Mouse (Mus musculus) midbrain, embryonic 14.5 days (tissue): ENCODE data around the gene Tuba1c. TPM values are rescaled to one million over a fixed set of nuclear protein-coding genes. Genes with fewer than 3 reads are reported as not detected.
A peak's percentile ranks its signal among the peaks of the same experiment; 100 is the strongest.

Experiments
- ATAC-seq: fragments of 200-750 bp; cut with Nextera tagmentation; 2 replicates; pipeline ENCODE4 v1.8.0; 2017; ENCODE audit warnings: moderate number of reproducible peaks, moderate library complexity; ENCODE audit not compliant: low FRiP score, low TSS enrichment
- DNase-seq: peaks from one replicate; pipeline ENCODE4 v3.0.0-alpha.2; 2015
- H3K27ac ChIP-seq: fragments of 300-500 bp; sonication (generic); replicated peaks from 2 replicates; pipeline ENCODE4 v1.5.1; 2014; ENCODE audit warnings: mild to moderate bottlenecking, low read depth, low read length, moderate library complexity
- H3K27me3 ChIP-seq: fragments of 300-500 bp; sonication (generic); 2 replicates; pipeline ENCODE4 v1.6.1; 2014; ENCODE audit warnings: low read length, control low read depth, mixed read lengths; ENCODE audit not compliant: control insufficient read depth, insufficient read depth
- H3K36me3 ChIP-seq: fragments of 300-500 bp; sonication (generic); 2 replicates; pipeline ENCODE4 v1.6.1; 2014; ENCODE audit warnings: low read length, control low read depth; ENCODE audit not compliant: control insufficient read depth, insufficient read depth
- H3K4me1 ChIP-seq: fragments of 300-500 bp; sonication (generic); 2 replicates; pipeline ENCODE4 v1.6.1; 2014; ENCODE audit warnings: mild to moderate bottlenecking, antibody characterized with exemption, low read length, control low read depth; ENCODE audit not compliant: control insufficient read depth, insufficient read depth
- H3K4me2 ChIP-seq: fragments of 300-500 bp; sonication (generic); 2 replicates; pipeline ENCODE4 v1.6.1; 2014; ENCODE audit warnings: mild to moderate bottlenecking, low read length, moderate library complexity
- H3K4me3 ChIP-seq: fragments of 300-500 bp; sonication (generic); replicated peaks from 2 replicates; pipeline ENCODE4 v1.5.1; 2014; ENCODE audit warnings: low read depth, low read length
- H3K9ac ChIP-seq: fragments of 300-500 bp; sonication (generic); replicated peaks from 2 replicates; pipeline ENCODE4 v1.6.1; 2014; ENCODE audit warnings: mild to moderate bottlenecking, low read length, moderate library complexity
- H3K9me3 ChIP-seq: fragments of 300-500 bp; sonication (generic); 2 replicates; pipeline ENCODE4 v1.6.1; 2016; ENCODE audit warnings: low read length, control low read depth, mixed read lengths; ENCODE audit not compliant: control insufficient read depth
- WGBS: fragments of 180-500 bp; shearing (Covaris S2); extraction: QIAGEN DNeasy Blood & Tissue Kit; methylation state at CpG from one replicate; pipeline ENCODE4 v1.1.7; 2014; 5-methylcytosine and 5-hydroxymethylcytosine counted together
- polyA plus RNA-seq: library from polyadenylated mRNA; unstranded; fragments of >200 nt; fragmentation: Nextera tagmentation; extraction: Ambion mirVana; gene quantifications from 2 replicates; pipeline ENCODE4 v1.2.1, GENCODE M21; 2014

The Tuba1c gene
- 13.5 and 24.8 TPM in 2 replicates for polyA plus RNA-seq

GRCm38 (mm10) chr15:99029619-99030584, at the start of gene Tuba1c:
Tuba1c (plus strand) TSS chr15:99029891.
- H3K27ac ChIP-seq = no peak within 1 kb of the TSS
- peak; percentile 53; the same call in 1 of the 2 replicates for ATAC-seq
- H3K36me3 ChIP-seq = no peaks in the 10 kb centered on the region
- 0 out of 2 replicates have a peak within 1 kb of the TSS, but pooled peaks have one; percentile 7 for H3K9ac ChIP-seq
- peak; percentile 63 for DNase-seq
- H3K27me3 ChIP-seq = peaks cover 4% of the 10 kb centered on the region; the same call in 1 of the 2 replicates
- H3K4me2 ChIP-seq = peak within 1 kb of the TSS; percentile 59
- H3K9me3 ChIP-seq = no peaks in the 10 kb centered on the region
- peak within 1 kb of the TSS; percentile 33 for H3K4me3 ChIP-seq
- whole genome bisulfite sequencing = 1% methylated on average over 52 of the region's 52 CpGs
- peaks cover 16% of the 10 kb centered on the region for H3K4me1 ChIP-seq

- 24% methylated on average over 7 of the region's 7 CpGs for WGBS
- no peak overlapping the region for H3K4me2 ChIP-seq
- H3K4me1 ChIP-seq = peaks cover 58% of the 10 kb centered on the region
- H3K27ac ChIP-seq = peak overlapping the region; percentile 92
- no peak overlapping the region for H3K4me3 ChIP-seq
- H3K9ac ChIP-seq = no peak overlapping the region
- no peaks in the 10 kb centered on the region for H3K27me3 ChIP-seq
- ATAC-seq = no peak
- no peaks in the 10 kb centered on the region for H3K36me3 ChIP-seq
- DNase-seq = no peak
- H3K9me3 ChIP-seq = no peaks in the 10 kb centered on the region
These were observed 49.6 kb upstream of the Tuba1c start for GRCm38 (mm10) chr15:98980012-98980614.

- H3K4me1 ChIP-seq = peaks cover 60% of the 10 kb centered on the region
- WGBS = 46% methylated on average over 6 of the region's 6 CpGs
- H3K4me3 ChIP-seq = no peak overlapping the region
- no peak overlapping the region; the same call in 1 of the 2 replicates for H3K4me2 ChIP-seq
- no peak for DNase-seq
- H3K36me3 ChIP-seq = no peaks in the 10 kb centered on the region
- H3K9me3 ChIP-seq = no peaks in the 10 kb centered on the region
- no peak for ATAC-seq
- H3K9ac ChIP-seq = no peak overlapping the region; the same call in 1 of the 2 replicates
- peak overlapping the region; percentile 99 for H3K27ac ChIP-seq
- H3K27me3 ChIP-seq = no peaks in the 10 kb centered on the region
These were observed 47.6 kb upstream of the Tuba1c start for GRCm38 (mm10) chr15:98982100-98982499.

GRCm38 (mm10) chr15:98983431-98984081, 46.1 kb upstream of the Tuba1c start:
- Histone ChIP-seq H3K9ac (peak overlapping the region; percentile 97), H3K36me3 (no peaks in the 10 kb centered on the region), H3K9me3 (no peaks in the 10 kb centered on the region), H3K27me3 (no peaks in the 10 kb centered on the region), H3K4me2 (peak overlapping the region; percentile 98), H3K27ac (peak overlapping the region; percentile 99), H3K4me1 (peaks cover 60% of the 10 kb centered on the region), H3K4me3 (peak overlapping the region; percentile 55)
- ATAC-seq = peak; percentile 66
- WGBS = 3% methylated on average over 16 of the region's 16 CpGs
- peak; percentile 88 for DNase-seq

- 9% methylated on average over 6 of the region's 6 CpGs for WGBS
- DNase-seq (peak; percentile 78), ATAC-seq (no peak)
- Histone ChIP-seq H3K4me3 (peak overlapping the region; percentile 55), H3K27ac (peak overlapping the region; percentile 99), H3K4me2 (peak overlapping the region; percentile 98), H3K4me1 (peaks cover 64% of the 10 kb centered on the region), H3K9ac (peak overlapping the region; percentile 97), H3K36me3 (peaks cover 5% of the 10 kb centered on the region; the same call in 1 of the 2 replicates), H3K27me3 (no peaks in the 10 kb centered on the region), H3K9me3 (no peaks in the 10 kb centered on the region)
These were observed 45.0 kb upstream of the Tuba1c start for GRCm38 (mm10) chr15:98984681-98985080.

GRCm38 (mm10) chr15:98985240-98985981, 44.3 kb upstream of the Tuba1c start:
- peak overlapping the region; percentile 98 for H3K4me2 ChIP-seq
- peaks cover 5% of the 10 kb centered on the region; the same call in 1 of the 2 replicates for H3K36me3 ChIP-seq
- WGBS = 1% methylated on average over 29 of the region's 29 CpGs
- peaks cover 65% of the 10 kb centered on the region for H3K4me1 ChIP-seq
- peak; percentile 88 for DNase-seq
- H3K9ac ChIP-seq = peak overlapping the region; percentile 97
- H3K4me3 ChIP-seq = peak overlapping the region; percentile 55
- H3K9me3 ChIP-seq = no peaks in the 10 kb centered on the region
- H3K27me3 ChIP-seq = no peaks in the 10 kb centered on the region
- H3K27ac ChIP-seq = peak overlapping the region; percentile 99
- peak; percentile 64; the same call in 1 of the 2 replicates for ATAC-seq

- Histone ChIP-seq H3K4me3 (peak overlapping the region; percentile 55), H3K9ac (peak overlapping the region; percentile 97), H3K27ac (peak overlapping the region; percentile 99), H3K9me3 (no peaks in the 10 kb centered on the region), H3K27me3 (no peaks in the 10 kb centered on the region), H3K4me2 (peak overlapping the region; percentile 98), H3K36me3 (peaks cover 5% of the 10 kb centered on the region; the same call in 1 of the 2 replicates), H3K4me1 (peaks cover 71% of the 10 kb centered on the region)
- no peak for ATAC-seq
- WGBS = 10% methylated on average over 12 of the region's 12 CpGs
- peak; percentile 65 for DNase-seq
These were observed 43.5 kb upstream of the Tuba1c start for GRCm38 (mm10) chr15:98985982-98986715.
